Mouse (Mus musculus): Measurements from ENCODE around the gene Caprin1.
A peak's percentile ranks its signal among the peaks of the same experiment; 100 is the strongest.

Caprin1 gene

GRCm38 (mm10) chr2:103730999-103731398 lies 66.5 kb downstream of the Caprin1 start:
- DNase-seq (ENCODE audit: low spot score in 2 of 2): peak; percentile 72 to 82

GRCm38 (mm10) chr2:103728027-103728540 lies 69.4 kb downstream of the Caprin1 start:
- DNase-seq (ENCODE audit: low spot score in 2 of 2): no peak

- no peak for DNase-seq (ENCODE audit: low spot score in 2 of 2)
Measured at GRCm38 (mm10) chr2:103724521-103724920, 72.9 kb downstream of the Caprin1 start.

- DNase-seq (ENCODE audit: low spot score in 2 of 2): no peak
Measured at GRCm38 (mm10) chr2:103719292-103719646, 78.2 kb downstream of the Caprin1 start.

- DNase-seq (ENCODE audit: low spot score in 2 of 2): peak; percentile 69 to 74
Measured at GRCm38 (mm10) chr2:103718594-103719291, 78.7 kb downstream of the Caprin1 start.

- DNase-seq (ENCODE audit: low spot score in 2 of 2): no peak
Measured at GRCm38 (mm10) chr2:103714412-103714811, 83.0 kb downstream of the Caprin1 start.

GRCm38 (mm10) chr2:103713831-103714230 lies 83.6 kb downstream of the Caprin1 start:
- DNase-seq (ENCODE audit: low spot score in 2 of 2): no peak
